Mouse (Mus musculus): ENCODE results near the gene Tspan14.
A peak's percentile ranks its signal among the peaks of the same experiment; 100 is the strongest.

Tspan14 gene

DNA sequence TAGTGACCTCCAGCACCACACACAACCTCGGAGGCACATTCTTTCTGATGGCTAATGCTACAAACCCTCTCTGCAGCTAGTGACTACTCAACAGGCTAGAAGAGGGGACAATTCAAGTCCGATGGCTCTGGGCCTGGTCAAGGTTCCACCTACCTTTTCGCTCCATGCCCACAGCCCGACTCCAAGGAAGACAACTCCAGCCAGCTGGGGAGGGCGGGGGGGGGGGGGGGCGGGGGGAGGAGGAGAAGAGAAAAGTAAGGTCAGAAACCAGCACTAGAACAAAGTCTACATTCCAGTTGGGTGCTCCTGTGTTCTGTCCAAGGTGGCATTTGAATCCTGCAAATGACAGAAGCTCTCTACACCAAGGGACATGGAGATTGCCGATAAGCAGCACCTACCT is 48.1 kb downstream of the Tspan14 start:
- no peak for DNase-seq (ENCODE audit: low spot score in 2 of 2)

DNA sequence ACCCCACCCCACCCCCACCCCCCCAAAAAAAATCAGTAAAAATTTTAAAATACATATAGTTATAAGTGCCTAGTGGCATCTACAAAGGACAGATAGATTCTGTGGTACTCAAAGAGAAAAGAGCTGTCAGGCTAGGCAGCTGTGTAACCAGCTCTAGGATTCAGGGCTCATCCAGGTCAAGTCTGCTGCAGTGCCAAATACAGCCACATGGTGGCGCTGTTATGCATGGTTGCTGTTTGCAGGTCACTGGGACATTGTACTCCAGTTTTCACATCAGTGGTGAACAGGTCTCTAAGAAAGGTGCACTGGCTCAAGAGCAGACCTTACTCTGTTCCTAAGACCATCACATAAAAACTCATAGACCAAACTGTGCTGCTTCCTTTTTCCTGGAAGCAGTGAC is 49.0 kb downstream of the Tspan14 start:
- DNase-seq (ENCODE audit: low spot score in 2 of 2) = peak; percentile 87 to 91

DNA sequence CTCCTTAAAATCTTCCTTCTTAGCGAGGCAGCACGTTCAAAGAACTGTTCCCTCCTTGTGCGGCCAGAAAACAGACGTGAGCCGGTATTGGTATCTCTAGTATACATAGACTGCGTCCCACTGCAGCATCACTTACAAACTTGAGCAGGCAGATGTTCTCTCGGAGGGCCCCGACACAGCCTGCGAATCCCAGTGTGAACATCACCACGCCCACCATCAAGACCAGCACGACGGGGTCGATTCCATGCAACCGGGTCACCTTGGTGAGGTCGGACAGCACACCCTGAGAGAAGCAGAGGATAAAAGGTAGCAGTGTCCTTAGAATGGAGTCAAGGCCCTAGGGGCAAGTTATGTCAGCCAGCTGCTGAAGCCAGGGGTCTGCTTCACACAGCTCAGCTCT is 49.9 kb downstream of the Tspan14 start:
- no peak for DNase-seq (ENCODE audit: low spot score in 2 of 2)

DNA sequence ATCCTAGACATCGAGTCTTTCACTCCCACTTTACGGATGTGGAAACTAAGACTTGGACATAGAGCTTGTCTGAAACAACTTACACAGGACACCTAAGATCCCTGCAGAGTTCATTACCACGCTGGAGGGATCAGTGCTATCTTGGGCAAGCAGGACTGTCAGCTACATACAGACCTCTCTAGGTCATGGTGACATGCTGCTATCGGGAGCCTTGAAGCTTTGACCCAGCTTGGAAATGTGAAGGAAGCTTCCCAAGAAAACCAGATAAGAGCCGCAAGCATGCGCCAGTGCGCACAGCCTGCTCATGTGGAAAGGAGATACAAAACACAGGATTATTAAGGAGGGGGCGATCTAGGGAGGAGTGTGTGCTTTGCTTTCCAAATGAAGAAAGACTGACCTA is 50.8 kb downstream of the Tspan14 start:
- DNase-seq (ENCODE audit: low spot score in 2 of 2) = no peak

DNA sequence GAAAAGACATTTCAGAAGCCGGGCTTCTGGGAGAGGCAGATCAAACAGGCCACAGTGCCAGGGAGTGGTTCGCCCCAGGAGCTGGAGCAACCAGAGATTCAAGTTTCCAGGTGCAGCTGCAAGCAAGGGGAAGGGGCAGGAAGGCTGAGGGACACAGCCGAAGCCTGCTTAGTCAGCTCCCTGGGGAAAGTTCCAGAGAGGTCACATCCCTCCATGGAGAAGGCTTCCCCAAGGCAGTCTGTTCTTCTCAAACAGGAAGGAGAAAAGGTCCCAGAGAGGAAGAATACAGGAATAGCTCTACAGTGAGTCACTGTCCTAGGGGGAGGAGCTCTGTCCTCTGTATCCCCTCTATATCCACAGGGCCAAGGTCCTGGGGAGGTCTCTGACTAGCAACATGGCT is 51.9 kb downstream of the Tspan14 start:
- no peak for DNase-seq (ENCODE audit: low spot score in 2 of 2)

DNA sequence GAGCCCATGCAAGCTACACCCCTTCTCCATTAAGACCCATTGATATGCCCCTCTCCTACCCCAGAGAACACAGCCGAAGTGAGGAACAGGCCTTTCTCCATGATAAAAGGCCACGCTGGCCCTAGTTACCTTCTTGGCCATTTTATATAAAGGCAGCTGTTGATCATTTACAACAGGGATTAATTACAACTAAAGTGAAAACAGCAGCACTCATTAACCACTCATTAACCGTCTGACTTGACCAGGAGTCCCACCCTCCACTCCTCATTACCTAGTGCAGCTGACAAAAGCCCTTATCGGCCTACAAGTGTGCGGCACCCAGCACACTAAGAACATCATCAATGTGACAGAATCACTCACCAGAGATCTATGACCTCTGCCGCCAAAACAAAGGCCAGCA is 52.9 kb downstream of the Tspan14 start:
- no peak for DNase-seq (ENCODE audit: low spot score in 2 of 2)

DNA sequence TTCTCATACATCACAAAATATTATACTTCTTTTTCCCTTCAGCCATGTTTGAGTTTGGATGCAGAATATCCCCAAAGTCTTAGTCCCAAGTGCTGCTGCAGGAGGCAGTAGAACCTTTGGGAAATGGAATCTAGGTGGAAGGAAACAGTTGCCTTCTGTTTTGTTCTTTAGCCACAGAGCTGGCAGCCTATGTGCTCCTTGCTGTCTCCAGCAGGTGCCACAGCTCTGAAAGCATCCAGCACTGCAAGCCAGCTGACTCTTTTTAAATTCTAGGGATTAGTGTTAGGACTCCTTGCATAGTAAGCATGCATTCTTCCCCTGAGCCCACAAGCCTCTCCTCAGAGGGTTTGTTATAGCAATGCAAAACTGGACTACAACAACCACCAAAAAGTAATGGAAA is 55.1 kb downstream of the Tspan14 start:
- no peak for DNase-seq (ENCODE audit: low spot score in 2 of 2)

DNA sequence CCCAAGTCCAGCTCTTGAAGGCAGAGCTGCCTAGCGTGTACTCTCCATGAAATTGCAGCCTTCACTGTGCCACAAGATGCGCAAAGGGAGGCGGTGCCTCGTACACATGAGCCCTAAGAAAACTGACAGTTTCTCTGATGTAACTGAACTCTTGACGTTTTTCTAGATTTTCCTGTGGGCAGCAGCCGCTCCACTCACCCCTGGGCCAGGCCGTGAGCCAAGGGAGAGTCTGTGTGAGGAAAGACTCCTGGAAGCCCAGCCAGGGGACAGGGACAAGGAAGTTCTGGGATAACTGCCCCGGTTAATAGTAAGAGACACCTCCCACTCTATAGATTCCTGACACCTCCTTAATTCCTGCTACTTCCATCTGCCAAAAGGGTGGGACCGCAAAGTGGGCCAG is 57.8 kb downstream of the Tspan14 start:
- DNase-seq (ENCODE audit: low spot score in 2 of 2) = no peak

DNA sequence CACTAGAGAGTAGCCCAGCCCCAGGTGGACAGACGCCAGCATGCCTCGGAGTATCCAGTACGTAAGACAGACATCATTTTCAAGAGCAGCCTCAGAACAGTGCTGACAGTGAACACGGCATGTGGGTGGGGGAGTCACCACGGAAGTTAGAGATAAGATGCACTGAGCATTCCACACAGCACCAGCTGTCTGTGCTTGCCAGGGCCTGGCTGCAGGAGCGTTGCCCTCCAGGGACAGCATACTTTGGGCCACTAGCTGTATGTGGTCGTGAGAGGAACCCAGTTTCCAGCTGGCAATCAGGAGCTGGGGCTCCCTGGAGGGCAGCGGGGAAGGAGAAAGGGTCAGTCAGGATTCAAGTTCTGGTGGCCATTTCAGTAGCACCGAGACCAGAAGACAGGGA is 59.8 kb downstream of the Tspan14 start:
- no peak for DNase-seq (ENCODE audit: low spot score in 2 of 2)

DNA sequence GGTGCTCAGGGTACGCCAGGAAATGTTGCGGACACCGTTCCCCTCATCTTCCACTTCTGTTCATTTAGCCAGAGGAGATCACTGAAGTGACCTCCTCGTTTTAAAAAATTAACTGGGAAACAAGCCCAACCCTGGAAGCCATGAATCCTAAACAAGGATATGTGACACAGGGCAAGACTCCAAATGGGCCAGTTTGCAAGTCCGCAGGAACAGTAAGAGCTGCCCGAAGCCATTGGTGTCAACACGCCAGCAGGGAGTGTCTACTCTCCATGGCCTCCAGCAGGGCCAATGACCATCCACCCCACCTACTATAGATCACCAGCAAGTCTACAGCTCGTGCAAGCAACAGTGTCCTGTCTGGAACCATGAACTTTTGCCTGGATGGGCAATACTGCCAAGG is 60.8 kb downstream of the Tspan14 start:
- no peak for DNase-seq (ENCODE audit: low spot score in 2 of 2)

DNA sequence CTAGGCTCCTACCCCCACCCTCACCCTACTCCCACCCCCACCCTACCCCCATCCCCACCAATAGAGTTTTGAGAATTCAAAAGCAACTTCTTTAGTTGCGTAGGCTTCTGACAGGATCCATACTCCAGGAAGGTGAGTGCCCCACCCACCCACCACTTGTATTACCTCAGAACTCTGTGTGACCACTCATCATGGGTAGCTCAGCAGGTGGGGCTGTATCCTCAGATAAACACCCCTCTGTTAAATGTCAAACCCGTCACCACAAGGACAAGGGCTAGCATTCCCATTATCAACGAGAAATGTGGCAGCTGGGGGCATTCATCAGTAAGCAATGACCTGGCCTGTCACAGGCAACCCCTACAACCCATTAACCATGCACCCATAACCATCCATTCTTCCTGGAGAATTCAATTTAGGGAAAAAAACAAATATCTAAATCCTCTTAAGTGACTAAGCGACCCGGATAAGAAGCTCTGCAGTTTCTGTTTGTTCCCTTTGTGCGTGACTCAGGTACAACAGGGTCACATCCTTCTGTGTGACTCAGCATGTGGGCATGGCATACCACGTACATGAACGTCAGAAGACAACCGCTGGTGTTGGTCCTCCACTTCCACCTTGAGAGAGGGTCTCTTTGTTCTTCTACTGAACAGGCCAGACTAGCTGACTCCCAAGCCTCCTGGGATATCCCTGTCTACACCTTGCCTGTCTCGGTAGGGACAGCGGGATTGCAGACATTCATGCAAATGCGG is 64.1 kb downstream of the Tspan14 start:
- no peak for DNase-seq (ENCODE audit: low spot score in 2 of 2)

DNA sequence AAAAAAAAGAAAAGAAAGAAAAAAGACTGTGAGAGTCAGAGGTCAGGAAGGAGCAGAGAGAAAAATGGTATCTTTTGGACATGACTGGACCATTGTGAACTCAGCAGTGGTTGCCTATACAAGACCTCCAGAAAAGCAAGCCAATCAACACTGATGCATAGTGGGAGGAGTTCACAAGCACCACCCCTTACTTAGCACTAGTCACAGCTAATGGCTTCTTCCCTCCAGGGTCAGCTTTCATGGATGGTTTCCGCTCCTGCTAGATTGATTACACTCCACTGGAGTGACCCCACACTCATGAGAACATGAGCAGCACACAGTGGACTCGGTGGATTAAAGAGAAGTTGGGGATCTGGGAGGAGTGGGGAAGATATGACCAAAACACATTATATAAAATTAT is 66.3 kb downstream of the Tspan14 start:
- no peak for DNase-seq (ENCODE audit: low spot score in 2 of 2)

DNA sequence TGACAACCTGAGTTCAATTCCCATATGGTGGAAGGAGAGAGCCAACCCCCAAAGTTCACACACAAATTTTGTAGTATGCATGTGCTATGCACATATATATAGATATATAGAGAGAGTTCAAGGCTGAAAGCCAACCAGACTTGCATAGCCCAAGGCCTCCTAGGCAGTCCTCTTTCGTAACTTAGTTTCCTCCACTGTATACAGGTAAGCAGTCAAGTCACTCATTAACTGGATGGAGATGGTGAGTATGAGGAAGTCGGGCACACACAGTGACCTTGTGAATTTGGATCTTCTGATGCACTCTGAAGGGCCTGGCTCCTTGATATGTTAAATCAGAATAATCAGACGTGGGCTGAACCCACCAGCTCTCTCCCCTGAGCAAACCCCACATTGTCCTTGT is 68.7 kb downstream of the Tspan14 start:
- no peak for DNase-seq (ENCODE audit: low spot score in 2 of 2)

DNA sequence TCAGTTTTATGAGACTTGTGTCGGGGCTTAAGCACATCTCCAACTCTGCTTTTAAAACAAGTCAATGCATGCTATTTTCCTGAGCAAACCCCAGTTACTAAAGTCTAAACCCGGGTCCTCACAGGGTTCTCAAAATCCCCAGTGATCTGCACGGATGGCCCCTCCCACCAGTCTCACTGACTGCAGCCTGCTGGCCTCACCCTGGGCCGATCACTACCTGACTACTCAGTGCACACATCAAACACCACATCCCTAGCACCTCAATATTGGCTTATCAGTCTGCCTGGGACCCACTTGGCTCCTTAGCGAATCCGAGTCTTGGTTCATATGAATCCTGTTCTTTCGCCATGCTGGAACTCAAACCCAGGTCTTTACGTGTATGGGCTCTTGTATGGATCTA is 70.9 kb downstream of the Tspan14 start:
- DNase-seq (ENCODE audit: low spot score in 2 of 2) = no peak

DNA sequence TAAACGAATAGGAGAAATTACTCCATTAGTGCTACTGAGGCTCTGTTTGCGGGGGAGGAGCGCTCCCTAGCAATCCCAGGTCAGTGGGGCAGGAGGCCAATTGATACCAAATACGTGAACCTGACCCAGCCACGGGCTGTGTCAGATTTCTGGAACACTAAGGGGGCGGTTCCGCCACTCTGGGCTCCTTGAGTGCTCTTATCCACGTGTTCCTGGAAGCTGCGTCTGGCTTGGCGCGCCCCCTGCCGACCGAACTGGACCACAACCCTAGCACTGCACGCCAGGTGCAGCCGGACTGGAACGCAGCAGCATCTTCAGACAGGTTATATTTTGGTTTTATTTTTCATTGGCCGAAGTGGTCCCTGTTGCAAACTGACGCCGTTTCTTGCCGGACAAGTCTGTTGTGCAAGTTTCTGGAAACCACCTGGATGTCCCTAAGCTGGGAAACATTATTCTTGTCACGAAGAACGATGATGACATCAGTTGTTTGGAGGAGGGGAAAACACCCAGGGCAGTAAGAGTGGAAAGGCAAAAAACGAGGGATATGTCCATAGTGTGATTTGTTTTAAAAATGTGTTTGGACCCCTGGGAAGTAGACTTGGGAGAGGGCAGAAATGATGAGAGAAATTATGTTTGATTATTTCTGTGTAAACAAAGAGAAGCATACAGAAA is 71.9 kb downstream of the Tspan14 start:
- peak; percentile 89 to 90 for DNase-seq (ENCODE audit: low spot score in 2 of 2)

DNA sequence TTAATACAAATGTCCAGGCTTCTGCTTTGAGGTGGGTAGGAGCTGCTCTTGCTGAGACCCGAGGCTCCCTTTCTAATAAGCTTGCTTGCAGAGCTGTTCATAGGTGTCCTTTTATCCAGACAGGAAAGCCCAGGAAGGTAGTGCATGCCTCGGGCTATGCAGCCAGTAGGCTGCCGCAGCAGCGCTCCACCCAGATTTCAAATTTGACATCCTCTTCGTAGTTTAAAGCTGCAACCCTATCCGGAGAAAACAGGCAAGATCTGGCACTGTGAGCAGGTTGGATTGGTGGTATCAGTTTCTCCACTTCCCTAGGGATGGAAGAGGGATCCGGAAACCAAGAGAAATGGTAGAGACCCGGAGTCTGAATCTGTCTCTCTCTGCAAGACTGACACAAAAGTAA is 72.7 kb downstream of the Tspan14 start:
- DNase-seq (ENCODE audit: low spot score in 2 of 2) = no peak

DNA sequence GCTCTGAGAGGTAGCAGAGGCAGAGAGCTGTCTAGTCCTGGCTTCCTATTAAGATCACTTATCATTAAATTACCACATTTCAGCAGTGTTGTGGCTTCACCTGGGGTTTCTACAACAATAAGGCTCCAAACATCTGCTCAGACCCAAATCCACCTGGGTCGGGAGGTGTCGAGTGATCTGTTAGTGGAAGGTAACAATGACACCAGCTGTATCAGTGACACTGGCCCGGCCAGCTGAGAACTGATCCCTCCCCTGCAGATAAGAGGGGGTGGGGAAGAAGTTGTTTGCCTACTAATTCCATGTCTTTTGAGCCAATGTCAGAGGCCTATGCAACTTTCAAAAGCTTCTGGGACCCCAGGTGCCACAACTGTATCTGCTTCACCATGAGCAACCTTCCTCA is 73.4 kb downstream of the Tspan14 start, which contains the start of gene Sh2d4b:
Sh2d4b (minus strand) TSS at position 71 of the 400 bp plus-strand sequence.
- DNase-seq (ENCODE audit: low spot score in 2 of 2) = no peak

DNA sequence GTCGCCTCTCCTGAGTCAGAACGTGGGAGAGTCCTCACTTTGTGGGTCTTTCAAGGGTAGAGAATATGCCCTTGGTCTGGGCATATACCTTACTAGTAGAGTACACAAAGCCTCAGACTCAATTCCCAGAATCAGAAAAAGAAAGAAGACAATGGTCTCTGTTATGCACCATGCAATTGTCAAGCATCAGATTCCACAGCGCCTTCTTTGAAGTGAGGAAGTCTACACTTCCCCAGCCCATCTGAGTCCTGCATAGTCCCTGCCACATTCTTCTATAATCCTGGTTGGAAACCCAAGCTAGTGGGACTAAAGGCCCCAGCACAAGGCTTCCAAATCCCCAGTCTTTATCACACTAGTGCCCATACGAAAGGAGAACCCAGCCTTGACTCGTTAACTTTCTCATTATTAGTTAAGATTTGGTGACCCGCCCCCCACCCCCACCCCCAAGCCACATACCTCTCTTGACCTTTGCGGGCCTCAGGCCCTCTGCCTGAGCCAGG is 74.2 kb downstream of the Tspan14 start:
- DNase-seq (ENCODE audit: low spot score in 2 of 2) = no peak

DNA sequence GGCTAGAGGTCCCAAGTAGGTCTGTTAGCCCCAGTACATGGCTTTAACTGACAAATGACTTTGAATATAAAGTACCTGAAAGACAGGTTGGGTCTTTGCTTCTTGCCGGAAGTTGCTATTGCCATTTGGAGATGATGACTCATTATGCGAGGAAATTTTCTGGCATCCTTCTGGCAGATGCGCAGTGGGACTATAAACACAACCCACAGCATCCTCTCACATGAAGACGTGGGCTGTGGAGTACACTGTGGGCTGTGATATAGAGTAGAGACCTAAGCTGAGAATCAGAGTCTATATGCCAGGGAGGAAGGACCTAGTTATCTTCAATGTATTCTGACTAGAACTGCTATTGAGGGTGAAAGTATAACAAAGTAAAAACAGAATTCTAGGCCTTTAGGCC is 75.1 kb downstream of the Tspan14 start:
- DNase-seq (ENCODE audit: low spot score in 2 of 2) = no peak

DNA sequence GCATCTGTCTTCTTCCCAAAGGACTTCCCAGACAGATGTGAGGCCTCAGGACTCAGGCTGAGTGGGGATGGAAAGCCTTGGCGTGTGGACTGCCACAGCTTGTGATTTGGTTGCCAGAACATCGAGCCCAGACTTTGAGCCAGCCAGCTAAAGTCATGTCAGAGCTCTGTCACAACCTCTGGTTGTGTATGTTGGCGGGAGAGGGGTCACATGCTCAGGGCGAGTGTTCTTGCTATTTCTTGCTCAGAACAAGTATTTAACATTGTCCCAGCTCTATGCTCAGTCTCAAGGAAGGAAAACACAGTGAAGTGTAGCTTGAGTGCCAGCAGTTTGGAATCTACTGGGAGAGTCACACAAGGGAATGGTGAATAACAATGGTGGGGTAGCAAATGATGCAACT is 76.9 kb downstream of the Tspan14 start:
- no peak for DNase-seq (ENCODE audit: low spot score in 2 of 2)

DNA sequence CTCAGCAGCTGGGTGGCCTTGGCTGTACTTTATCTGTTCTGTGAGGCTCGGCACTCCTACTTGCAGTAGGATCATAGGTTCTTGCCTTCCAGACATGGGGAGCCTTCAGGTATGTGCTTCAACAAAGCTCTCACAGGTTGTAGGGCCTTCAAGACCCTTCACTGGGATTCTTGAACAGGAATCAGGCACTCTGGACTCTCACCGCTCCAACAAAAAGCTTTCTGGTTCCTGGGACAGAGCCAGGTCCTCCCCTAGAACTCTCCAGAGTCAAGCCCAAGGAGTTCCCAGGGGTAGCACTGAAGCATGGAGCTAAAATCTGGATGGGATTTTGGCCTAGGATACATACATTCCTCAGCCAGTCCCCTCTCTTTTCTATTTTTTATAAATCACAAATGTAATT is 77.4 kb downstream of the Tspan14 start:
- no peak for DNase-seq (ENCODE audit: low spot score in 2 of 2)

DNA sequence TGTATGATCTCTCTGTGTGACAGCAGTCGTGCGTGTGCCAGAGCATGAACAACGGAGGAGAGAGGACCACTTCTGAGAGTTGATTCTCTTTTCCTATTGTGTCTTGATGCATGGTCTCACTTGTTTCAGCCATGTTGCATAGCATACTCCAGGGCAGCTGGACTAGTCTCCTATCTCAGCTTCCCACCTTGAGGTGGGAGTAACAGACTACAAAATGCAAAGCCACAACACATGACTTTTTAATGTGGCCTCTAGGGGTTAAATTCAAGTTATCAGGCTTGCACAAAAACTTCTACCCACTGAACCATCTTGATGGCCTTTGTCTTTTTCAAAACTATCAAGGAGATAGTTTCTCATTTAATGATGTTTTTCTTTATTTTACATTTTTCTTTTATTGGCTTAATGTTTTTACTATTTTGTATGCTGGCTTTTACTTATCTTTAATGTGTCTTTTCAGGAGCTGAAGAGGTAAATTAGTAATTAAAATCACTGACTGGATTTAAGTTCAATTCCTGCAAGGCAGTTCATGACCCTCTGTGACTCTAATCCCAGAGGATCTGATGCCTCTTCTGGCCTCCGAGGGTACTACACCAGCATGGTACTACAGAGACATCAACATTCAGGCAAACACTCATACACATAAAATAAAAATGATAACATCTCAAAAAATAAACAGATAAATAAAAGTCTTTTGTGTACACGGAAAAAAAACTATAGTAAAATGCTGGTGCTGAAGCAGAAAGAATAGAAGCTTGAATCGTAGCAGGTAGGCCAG is 80.0 kb downstream of the Tspan14 start:
- no peak for DNase-seq (ENCODE audit: low spot score in 2 of 2)

DNA sequence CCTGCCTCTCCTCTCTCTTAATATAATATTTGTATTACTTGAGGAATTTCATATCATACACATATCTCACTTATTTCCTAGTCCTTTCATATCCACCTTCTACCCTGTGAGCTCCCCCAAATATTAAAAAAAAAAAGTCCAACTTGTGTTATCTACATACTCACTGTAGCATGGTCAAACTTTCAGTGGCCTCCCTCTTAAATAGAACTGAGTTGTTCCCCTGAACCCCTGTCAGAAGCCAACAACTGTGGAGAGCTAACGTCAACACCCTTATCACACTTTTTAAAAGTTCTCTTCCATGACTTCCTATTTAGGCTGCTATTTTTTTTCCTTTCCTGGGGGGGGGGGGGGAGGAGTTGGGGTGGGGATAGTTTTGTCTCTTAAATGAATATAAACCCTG is 80.9 kb downstream of the Tspan14 start:
- no peak for DNase-seq (ENCODE audit: low spot score in 2 of 2)

Measured in right cerebral cortex, postnatal 10 days (tissue).